Mouse (Mus musculus): ENCODE measurements around the gene Slfn9.
"Not testable (repeated sequence)": the region's sequence is repeated elsewhere in the genome, so short reads cannot be mapped to it uniquely, and the experiment has no call there.

Gene Slfn9

DNA sequence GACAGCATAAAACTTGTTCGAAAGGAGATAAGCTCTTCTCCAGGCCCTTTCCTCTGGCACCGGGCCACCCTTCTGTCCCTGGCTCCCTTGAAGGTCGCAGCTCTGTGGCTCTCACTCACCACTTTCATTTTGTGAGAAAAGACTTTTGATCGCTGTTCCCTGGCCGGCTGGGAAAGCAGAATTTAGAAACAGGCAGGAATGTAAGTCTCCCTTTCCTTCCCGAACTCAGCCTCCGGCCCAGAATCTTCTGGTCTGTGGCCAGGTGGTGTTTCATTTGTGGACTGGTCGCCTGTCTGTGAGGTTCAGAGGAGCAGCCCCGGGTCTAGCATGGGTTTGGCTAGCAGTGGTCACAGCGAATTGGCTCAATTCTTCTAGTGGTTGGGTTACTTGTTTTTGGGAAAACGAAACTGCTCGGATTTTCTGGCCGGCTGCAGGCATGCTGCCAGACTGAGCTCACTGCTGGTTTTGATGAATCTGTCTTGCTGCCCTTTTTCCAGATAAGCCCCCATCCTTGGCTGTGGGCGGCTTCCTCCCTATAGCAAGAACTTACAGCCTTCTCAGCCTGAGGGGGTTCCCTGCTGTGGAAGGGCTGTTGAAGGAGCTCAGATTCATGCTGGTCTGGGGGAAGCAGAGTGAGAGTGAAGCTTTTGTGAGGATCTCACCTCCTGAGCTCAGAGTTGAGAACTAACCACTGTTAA lies at the start of gene Slfn9:
TSS of gene Slfn9 (minus strand) at position 362 of the 698 bp plus-strand sequence.
- peak; percentile 28 for DNase-seq

GRCm38 (mm10) chr11:83041000-83041399 lies 49.4 kb upstream of the Slfn9 start:
- DNase-seq, result no peak

DNA sequence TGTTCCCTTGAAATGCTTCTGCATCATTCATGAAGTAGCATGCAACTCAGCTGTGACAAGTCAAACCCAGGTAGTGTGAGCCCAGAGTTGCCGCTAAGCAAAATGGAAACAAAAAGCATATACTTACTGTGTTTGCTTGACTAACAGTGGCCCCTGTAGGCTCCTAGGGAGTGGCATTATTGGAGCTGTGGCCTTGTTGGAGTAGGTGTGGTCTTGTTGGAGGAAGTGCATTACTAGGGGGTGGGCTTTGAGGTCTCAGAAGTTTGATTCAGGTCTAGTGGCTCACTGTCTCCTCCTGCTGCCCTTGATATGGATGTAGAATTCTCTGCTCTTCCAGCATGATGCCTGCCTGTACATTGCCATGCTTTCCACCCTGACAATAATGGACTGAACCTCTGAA lies 48.7 kb upstream of the Slfn9 start:
- no peak for DNase-seq

GRCm38 (mm10) chr11:83039796-83040195 lies 48.2 kb upstream of the Slfn9 start:
- DNase-seq, result no peak

GRCm38 (mm10) chr11:83039156-83039555 lies 47.5 kb upstream of the Slfn9 start:
- DNase-seq, result no peak

- not testable (repeated sequence) for DNase-seq
These were observed 47.1 kb upstream of the Slfn9 start for GRCm38 (mm10) chr11:83038686-83039085.

DNA sequence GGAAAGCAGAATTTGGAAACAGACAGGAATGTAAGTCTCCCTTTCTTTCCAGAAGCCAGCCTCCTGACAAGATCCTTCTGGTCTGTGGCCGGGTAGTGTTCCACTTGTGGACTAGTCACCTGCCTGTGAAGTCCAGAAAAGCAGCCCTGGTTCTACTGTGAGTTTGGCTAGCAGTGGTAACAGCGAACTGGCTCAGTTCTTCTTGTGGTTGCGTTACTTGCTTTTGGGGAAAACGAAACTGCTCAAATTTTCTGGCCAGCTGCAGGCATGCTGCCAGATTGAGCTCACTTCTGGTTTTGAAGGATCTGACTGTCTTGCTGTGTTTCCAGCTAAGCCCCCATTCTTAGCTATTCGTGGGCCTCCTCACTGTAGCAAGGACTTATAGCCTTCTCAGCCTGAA lies 29.0 kb upstream of the Slfn9 start, which contains the start of gene Slfn8:
TSS of gene Slfn8 (minus strand) at position 190 of the 400 bp plus-strand sequence.
- peak; percentile 15 for DNase-seq

GRCm38 (mm10) chr11:83019561-83020519 lies 28.2 kb upstream of the Slfn9 start:
- DNase-seq, result not testable (repeated sequence)

DNA sequence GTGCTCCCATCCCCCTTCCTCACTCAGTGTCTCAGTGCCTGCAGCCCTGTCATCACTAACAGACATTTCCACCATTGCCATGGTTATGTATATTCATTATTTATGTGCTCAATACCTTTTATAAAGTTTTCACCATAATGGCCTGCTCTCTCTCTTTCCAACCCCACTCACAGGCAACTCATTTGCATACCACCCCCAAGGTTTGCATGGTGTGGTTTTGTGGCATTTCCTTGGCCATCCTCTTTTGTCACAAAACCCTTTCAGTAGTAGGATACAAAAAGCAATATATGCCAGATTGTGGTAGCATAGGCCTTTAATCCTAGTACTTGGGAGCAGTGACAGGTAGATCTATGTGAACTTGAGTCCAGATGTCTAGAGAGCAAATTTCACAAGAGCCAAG lies 24.5 kb upstream of the Slfn9 start:
- DNase-seq, result no peak

DNA sequence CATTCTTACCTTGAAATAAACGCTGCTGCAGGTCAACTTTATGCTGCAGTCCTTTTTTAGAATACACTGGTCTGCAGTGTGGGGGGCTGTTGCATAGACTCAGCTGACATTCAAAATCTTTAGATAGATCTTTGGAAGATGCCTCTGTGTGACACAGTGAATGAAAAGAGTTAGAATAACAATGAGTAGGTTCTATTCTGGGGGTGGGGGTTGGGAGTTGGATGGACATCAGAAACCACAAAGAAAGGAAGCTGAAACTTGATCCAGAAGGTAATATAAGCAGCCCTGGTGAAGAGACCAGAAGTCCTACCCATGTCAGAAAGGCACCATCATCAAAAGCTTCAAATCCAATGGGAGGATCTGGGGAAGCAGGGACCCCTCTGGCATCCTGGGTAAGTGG lies 21.7 kb upstream of the Slfn9 start:
- no peak for DNase-seq

GRCm38 (mm10) chr11:82990612-82991385 lies 831 bp downstream of the Slfn9 start:
- DNase-seq, result peak; percentile 18

- no peak for DNase-seq
These were observed 2.3 kb downstream of the Slfn9 start for GRCm38 (mm10) chr11:82989357-82989756.

- no peak for DNase-seq
These were observed 4.0 kb downstream of the Slfn9 start for GRCm38 (mm10) chr11:82987621-82988020.

DNA sequence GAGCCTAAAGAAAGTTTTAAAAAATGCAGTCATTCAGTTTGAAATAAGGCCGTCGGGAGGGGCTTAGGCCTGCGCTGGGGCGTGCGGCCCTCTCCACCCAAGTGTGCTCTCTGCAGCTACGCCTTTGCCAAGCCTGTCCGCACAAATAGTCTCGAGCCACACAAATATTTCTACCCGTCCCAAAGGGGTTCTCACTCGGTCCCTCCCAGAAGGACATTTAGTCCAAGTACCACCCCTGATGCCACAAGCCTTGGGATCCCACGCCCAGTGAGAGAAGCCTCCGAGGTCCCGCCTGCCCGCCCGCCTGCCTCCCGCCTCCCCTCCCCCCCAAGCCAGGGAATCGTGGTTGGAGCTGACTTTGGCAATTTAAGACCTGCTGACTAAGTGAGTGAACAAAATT lies 8.4 kb downstream of the Slfn9 start:
- no peak for DNase-seq

DNA sequence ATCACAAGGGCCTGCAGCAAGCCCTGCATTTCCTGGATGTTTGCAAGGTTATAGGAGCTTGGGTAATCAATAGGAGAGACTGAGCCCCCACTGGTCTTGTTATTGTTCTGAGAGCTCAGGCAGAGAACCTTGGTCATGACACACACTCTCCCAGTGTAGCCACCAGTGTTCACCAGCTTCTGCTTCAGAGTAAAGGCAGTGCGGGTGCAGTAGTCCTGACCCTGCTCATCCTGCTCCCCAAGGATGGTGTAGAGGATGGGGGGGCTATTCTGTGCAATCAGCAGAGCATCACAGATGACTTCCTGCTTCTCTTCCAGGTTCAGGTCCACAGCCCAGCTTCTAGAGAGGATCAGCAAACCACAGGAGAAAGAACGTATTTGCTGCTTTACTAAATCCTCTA lies 9.2 kb downstream of the Slfn9 start:
- DNase-seq, result not testable (repeated sequence)

DNA sequence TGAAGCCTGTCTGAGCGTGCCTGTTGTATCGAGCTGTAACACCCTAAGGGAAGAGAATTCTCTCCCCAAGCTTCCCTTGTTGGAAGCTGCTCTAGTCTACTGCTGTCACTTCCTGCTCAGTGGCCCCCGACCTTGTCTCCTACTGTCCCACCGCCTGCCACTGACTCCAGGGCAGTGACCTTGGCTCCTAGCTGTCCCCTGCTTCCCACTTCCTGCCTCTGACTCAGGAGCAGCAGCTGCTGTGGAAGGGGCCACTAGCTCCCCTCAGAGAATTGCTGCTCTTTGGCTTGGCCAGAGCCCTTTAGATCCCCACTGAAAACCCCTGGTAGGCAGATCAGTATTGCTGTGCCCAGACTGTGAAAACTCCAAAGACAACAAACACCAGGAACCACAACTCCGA lies 17.7 kb downstream of the Slfn9 start:
- DNase-seq, result peak; percentile 42

DNA sequence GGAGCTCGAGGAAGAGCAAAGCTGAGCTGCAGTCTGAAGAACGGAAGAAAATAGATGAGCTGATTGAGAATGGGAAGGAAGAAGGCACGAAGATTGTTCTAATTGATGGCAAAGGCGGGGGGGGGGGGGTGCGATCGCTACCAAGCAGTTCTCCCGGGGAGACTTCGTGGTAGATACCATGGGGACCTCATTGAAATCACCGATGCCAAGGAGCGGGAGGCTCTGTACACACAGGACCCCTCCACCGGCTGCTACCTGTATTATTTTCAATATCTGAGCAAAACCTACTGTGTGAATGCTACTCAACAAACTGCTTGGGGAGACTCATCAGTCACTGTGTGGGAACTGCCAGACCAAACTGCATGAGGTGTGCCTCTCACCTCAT lies 20.0 kb downstream of the Slfn9 start:
- DNase-seq, result no peak

DNA sequence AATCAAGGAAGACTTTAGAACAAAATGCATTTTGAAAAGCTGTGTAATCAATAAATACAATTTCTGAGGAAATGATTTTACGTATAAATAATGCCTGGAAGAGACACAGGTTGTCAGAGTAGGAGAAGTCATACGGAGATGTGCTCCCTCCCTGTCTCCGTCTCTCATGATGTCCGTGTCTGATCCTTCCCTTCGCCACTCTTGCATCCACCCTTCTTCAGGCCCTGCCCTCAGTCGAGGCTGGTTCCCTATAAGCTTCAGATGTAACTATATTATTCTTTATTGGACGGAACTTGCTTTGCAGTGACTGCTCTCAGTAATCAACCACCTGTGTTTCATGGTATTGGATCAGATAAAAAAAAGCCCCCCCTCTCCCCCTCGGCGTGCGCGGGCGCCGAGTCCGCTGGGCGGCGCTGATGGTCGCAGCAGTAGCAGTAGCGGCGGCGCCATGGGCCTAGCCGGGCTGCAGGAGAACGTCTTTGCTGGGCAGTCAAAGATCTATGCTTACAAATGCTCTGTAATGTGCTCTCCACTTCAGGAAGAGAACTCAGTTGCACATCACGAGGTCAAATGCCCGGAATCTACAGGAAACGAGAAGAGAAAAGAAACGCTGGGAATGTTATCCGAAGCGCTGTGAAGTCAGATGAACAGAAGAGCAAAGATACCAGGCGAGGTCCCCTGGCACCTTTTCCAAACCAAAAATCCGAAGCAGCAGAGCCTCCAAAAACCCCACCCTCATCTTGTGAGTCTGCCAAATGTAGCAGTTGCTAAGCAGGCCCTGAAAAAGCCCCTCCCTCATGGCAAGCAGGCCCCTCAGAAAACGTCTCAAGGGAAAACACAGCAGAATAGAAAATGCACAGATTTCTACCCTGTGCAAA lies 20.7 kb downstream of the Slfn9 start:
- DNase-seq, result peak; percentile 20

GRCm38 (mm10) chr11:82962215-82962614 lies 29.4 kb downstream of the Slfn9 start:
- no peak for DNase-seq

GRCm38 (mm10) chr11:82961743-82962142 lies 29.9 kb downstream of the Slfn9 start:
- no peak for DNase-seq

DNA sequence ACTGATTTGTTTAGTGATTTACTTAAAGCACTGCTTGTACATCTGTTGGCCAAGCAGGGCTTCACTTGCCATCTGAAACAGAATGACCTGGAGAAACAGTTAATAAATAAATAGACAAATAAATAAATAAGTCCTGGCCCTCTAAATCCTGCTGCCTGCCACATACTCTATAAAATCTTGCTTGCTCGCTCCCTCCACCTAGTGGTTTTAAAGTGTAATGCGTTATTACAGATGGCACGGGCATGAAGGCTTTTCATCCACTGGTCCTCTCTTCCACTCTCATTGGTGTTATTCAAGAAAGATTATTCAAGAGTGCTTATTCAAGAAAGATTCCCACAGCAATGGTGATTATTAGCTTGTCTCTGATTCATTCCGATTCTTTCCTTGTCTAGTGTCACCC lies 32.0 kb downstream of the Slfn9 start:
- peak; percentile 73 for DNase-seq

DNA sequence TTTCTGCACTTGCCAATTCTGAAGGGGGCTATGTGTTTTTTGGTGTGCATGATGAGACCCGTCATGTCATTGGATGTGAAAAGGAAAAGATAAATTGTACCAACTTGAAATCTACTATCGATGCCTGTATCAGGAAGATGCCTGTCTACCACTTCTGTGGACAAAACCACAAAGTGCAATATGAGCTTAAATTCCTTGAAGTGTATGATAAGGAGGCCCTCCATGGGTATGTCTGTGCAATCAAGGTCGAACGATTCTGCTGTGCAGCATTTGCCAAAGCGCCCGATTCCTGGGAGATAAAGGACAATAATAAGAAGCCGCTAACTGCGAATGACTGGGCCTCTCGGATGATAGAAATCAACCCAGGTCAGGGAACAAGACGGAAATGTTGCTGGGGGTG lies 34.7 kb downstream of the Slfn9 start:
- no peak for DNase-seq

Measured in kidney, adult 9 months (tissue).